Mouse (Mus musculus): ENCODE measurements at regions not wholly inside any gene's neighbourhood (a gene's known extent, or its start where the extent isn't known, plus 50 kb on each side); places are given as distances from the start of the nearest gene placed in this dataset.

DNA sequence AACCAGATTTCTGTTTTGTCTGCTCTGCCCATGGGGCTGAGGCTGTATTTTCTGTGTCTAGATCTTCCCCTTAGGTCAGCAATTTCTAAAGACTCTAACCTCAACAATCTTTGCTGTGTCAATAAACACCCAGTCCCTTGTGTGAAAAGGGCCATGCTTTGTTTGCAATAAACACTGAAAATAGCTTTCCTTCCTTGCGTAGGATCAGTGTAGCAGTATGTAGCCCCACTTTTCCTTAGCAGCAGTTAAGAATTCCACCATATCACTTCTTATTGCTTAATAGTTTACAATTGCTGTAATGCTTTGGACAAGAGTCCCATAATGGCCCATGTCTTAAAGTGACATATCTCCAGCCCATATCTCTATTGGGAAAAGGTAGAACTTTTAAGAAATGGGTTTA is 205.3 kb downstream of the Lnpk start:
- TF ChIP-seq CTCF (IDR thresholded peaks at IDR 0.05; ENCODE audit: insufficient read depth, low read length), result no peak
- TF ChIP-seq POLR2A (IDR thresholded peaks at IDR 0.05; ENCODE audit: borderline replicate concordance, extremely low read depth, low read depth, low read length), result no peak

Data from lung, adult 2 months (tissue).